Mouse (Mus musculus) cortical plate, adult 2 months (tissue): ENCODE measurements around the gene D11Wsu47e. TPM values are rescaled to one million over a fixed set of nuclear protein-coding genes. Genes with fewer than 3 reads are reported as not detected.

Source experiments
- H3K27ac ChIP-seq: fragments of 200-500 bp; 2 replicates; pipeline ENCODE4 v1.5.1; 2012; ENCODE audit warnings: low read length, control low read depth, inconsistent platforms; ENCODE audit not compliant: insufficient read depth
- H3K4me1 ChIP-seq: fragments of 200-500 bp; 2 replicates; pipeline ENCODE4 v1.6.1; 2011; ENCODE audit warnings: low read length; ENCODE audit not compliant: control insufficient read depth, insufficient read depth
- H3K4me3 ChIP-seq: fragments of 200-500 bp; 2 replicates; pipeline ENCODE4 v1.5.1; 2011; ENCODE audit warnings: mild to moderate bottlenecking, low read length, control low read depth; ENCODE audit not compliant: insufficient read depth
- CTCF ChIP-seq: fragments of 200-500 bp; IDR thresholded peaks from 2 replicates; pipeline ENCODE4 v1.5.1; 2011; ENCODE audit warnings: mild to moderate bottlenecking, control low read depth, low read length; ENCODE audit not compliant: insufficient read depth; ENCODE audit errors: extremely low read depth
- POLR2A ChIP-seq: fragments of 200-500 bp; IDR thresholded peaks from 2 replicates; pipeline ENCODE4 v1.6.1; 2011; ENCODE audit warnings: mild to moderate bottlenecking, low read length, control low read depth; ENCODE audit not compliant: insufficient read depth; ENCODE audit errors: extremely low read depth
- polyA plus RNA-seq: library from polyadenylated mRNA; depleted of rRNA; stranded (reverse); fragments of >200 nt; gene quantifications from 2 replicates; pipeline ENCODE4 v1.2.3, GENCODE M21; 2012; rRNA removed

Gene D11Wsu47e
- polyA plus RNA-seq, 1 experiment: 14.2 TPM

- Histone ChIP-seq H3K27ac (no peak overlapping the region), H3K4me1 (no peaks in the 10 kb centered on the region), H3K4me3 (no peak overlapping the region)
- no peak for TF ChIP-seq POLR2A
- TF ChIP-seq CTCF: no peak
Observed at GRCm38 (mm10) chr11:113737553-113737854, 53.3 kb downstream of the D11Wsu47e start.

GRCm38 (mm10) chr11:113737912-113738311, 53.7 kb downstream of the D11Wsu47e start:
- TF ChIP-seq POLR2A: no peak
- TF ChIP-seq CTCF: no peak
- H3K4me3 ChIP-seq: no peak overlapping the region
- no peaks in the 10 kb centered on the region for H3K4me1 ChIP-seq
- H3K27ac ChIP-seq: no peak overlapping the region

- Histone ChIP-seq H3K4me1 (no peaks in the 10 kb centered on the region), H3K4me3 (no peak overlapping the region), H3K27ac (no peak overlapping the region)
- no peak for TF ChIP-seq POLR2A
- no peak for TF ChIP-seq CTCF
Observed at GRCm38 (mm10) chr11:113739213-113739612, 55.0 kb downstream of the D11Wsu47e start.

GRCm38 (mm10) chr11:113740100-113740499, 55.9 kb downstream of the D11Wsu47e start:
- no peak for TF ChIP-seq POLR2A
- no peak for TF ChIP-seq CTCF
- Histone ChIP-seq H3K27ac (no peak overlapping the region), H3K4me3 (no peak overlapping the region), H3K4me1 (no peaks in the 10 kb centered on the region)

GRCm38 (mm10) chr11:113742998-113743397, 58.8 kb downstream of the D11Wsu47e start:
- H3K4me1 ChIP-seq: no peaks in the 10 kb centered on the region
- no peak for TF ChIP-seq POLR2A
- no peak for TF ChIP-seq CTCF
- H3K4me3 ChIP-seq: no peak overlapping the region
- H3K27ac ChIP-seq: no peak overlapping the region

Other genes with a start within 250 kb of the D11Wsu47e start
- 27.3 and 31.9 TPM in 2 replicates for gene Sstr2, start 65.1 kb upstream of the D11Wsu47e start, polyA plus RNA-seq
- gene Cog1, start 35.2 kb upstream of the D11Wsu47e start, polyA plus RNA-seq: 69.9 and 70.6 TPM in 2 replicates
- gene Slc39a11, start 34.3 kb upstream of the D11Wsu47e start, polyA plus RNA-seq: 11.4 and 12.7 TPM in 2 replicates
- 28.0 and 28.6 TPM in 2 replicates for gene Fam104a, start 257 bp upstream of the D11Wsu47e start, polyA plus RNA-seq
- 0.06 and 0.08 TPM in 2 replicates for gene Cpsf4l, start 25.6 kb downstream of the D11Wsu47e start, polyA plus RNA-seq
- gene Cdc42ep4, start 67.5 kb downstream of the D11Wsu47e start, polyA plus RNA-seq: 24.3 and 24.7 TPM in 2 replicates